In the genomic region with DNA sequence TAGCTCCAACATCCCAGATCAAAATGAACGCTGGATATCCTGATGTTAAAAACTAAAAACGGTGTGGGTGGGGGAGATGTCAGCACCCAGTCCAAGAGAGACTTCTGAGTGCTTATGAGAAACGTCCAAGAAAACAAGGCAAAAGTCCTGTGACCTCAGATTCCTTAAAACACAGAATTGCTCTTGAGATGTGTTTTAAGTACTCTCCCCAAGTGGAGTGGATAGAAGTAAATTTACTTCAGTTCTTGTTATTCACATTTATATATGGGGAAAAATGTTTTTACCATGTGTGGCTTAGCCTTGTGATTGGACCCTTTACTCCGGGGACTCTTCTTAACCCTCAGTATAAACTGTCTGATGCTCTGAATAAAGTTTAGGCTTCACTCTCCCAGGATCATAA, we compare ENCODE assay signal across 28 mouse cellular contexts.
"Had no signal": no experiment of that assay in that cellular context is flagged by ENCODE, and none has a peak within 500 bp of the region (broad histone marks: within the 10 kb centered on the region; RNA-seq: fewer than 3 reads in every experiment).

No protein-coding gene starts in this region.

- DNase-seq: cerebellum, adult 8-10 months; cerebellum, adult 9-10 months; cerebellum, adult 9-11 months; cerebellum, postnatal 10 days; cerebellum, postnatal 14 days; cerebellum, postnatal 25 days; cerebellum, postnatal 36 days; embryo, embryonic 11 days; forebrain, postnatal 0 days; gastrocnemius, adult 2 months; gastrocnemius, postnatal 10 days; gastrocnemius, postnatal 14 days; gastrocnemius, postnatal 25 days; gastrocnemius, postnatal 36 days; heart, adult 11 months; heart, adult 18-20 months; heart, adult 2 months had no signal

- H3K27me3 ChIP-seq: embryonic facial prominence, embryonic 12.5 days; embryonic facial prominence, embryonic 13.5 days; embryonic facial prominence, embryonic 15.5 days; forebrain, embryonic 12.5 days; forebrain, embryonic 13.5 days; forebrain, embryonic 15.5 days had no signal

- H3K9me3 ChIP-seq: embryonic facial prominence, embryonic 10.5 days; embryonic facial prominence, embryonic 12.5 days; embryonic facial prominence, embryonic 13.5 days; embryonic facial prominence, embryonic 15.5 days; forebrain, embryonic 10.5 days; forebrain, embryonic 12.5 days; forebrain, embryonic 13.5 days; forebrain, embryonic 15.5 days had no signal

- H3K4me3 ChIP-seq: embryonic facial prominence, embryonic 10.5 days; embryonic facial prominence, embryonic 12.5 days; embryonic facial prominence, embryonic 13.5 days; embryonic facial prominence, embryonic 15.5 days; erythroblast, embryonic 14.5 days; forebrain, embryonic 10.5 days; forebrain, embryonic 12.5 days; forebrain, embryonic 13.5 days; forebrain, embryonic 15.5 days; gastrocnemius, adult 2 months; heart, adult 2 months had no signal

- H3K9ac ChIP-seq: embryonic facial prominence, embryonic 12.5 days; embryonic facial prominence, embryonic 13.5 days; embryonic facial prominence, embryonic 15.5 days; forebrain, embryonic 12.5 days; forebrain, embryonic 13.5 days; forebrain, embryonic 15.5 days; forebrain, postnatal 0 days had no signal

- ATAC-seq: forebrain, embryonic 13.5 days; forebrain, embryonic 14.5 days; forebrain, embryonic 15.5 days; forebrain, embryonic 16.5 days; forebrain, postnatal 0 days had no signal

- H3K4me1 ChIP-seq: embryonic facial prominence, embryonic 10.5 days; embryonic facial prominence, embryonic 12.5 days; embryonic facial prominence, embryonic 13.5 days; embryonic facial prominence, embryonic 15.5 days; forebrain, embryonic 10.5 days; forebrain, embryonic 12.5 days; forebrain, embryonic 13.5 days; forebrain, embryonic 15.5 days had no signal

- H3K36me3 ChIP-seq: embryonic facial prominence, embryonic 10.5 days; embryonic facial prominence, embryonic 12.5 days; embryonic facial prominence, embryonic 13.5 days; embryonic facial prominence, embryonic 15.5 days; forebrain, embryonic 10.5 days; forebrain, embryonic 12.5 days; forebrain, embryonic 15.5 days had no signal

- H3K27ac ChIP-seq: embryonic facial prominence, embryonic 10.5 days; embryonic facial prominence, embryonic 12.5 days; embryonic facial prominence, embryonic 13.5 days; embryonic facial prominence, embryonic 15.5 days; forebrain, embryonic 10.5 days; forebrain, embryonic 12.5 days; forebrain, embryonic 13.5 days; forebrain, embryonic 15.5 days; gastrocnemius, adult 2 months; heart, adult 2 months had no signal

- H3K4me2 ChIP-seq: embryonic facial prominence, embryonic 12.5 days; embryonic facial prominence, embryonic 13.5 days; embryonic facial prominence, embryonic 15.5 days; forebrain, embryonic 12.5 days; forebrain, embryonic 13.5 days; forebrain, embryonic 15.5 days had no signal
